Mouse (Mus musculus) heart, embryonic 14.5 days (tissue): ENCODE data around the gene Plcl1. TPM values are rescaled to one million over a fixed set of nuclear protein-coding genes. Genes with fewer than 3 reads are reported as not detected.

Experiments used
- ATAC-seq: fragments of 200-750 bp; cut with Nextera tagmentation; 2 replicates; pipeline ENCODE4 v1.8.0; 2017; ENCODE audit warnings: low read depth, moderate TSS enrichment; ENCODE audit not compliant: insufficient number of reproducible peaks, insufficient read depth, low FRiP score
- H3K27ac ChIP-seq, 2 experiments: fragments of 200-500 bp in 1 of 2; fragments of 300-500 bp in 1 of 2; sonication (generic) in 1 of 2; replicated peaks in 1 of 2; 2 replicates each; pipeline ENCODE4 v1.5.1; 2012 to 2014; ENCODE audit warnings: low read depth in 2 of 2, low read length in 2 of 2, control low read depth in 1 of 2, mild to moderate bottlenecking in 1 of 2, mixed read lengths in 1 of 2; ENCODE audit not compliant: control insufficient read depth in 1 of 2, insufficient read depth in 1 of 2
- H3K27me3 ChIP-seq: fragments of 300-500 bp; sonication (generic); 2 replicates; pipeline ENCODE4 v1.6.1; 2014; ENCODE audit warnings: mild to moderate bottlenecking, low read length, control low read depth; ENCODE audit not compliant: control insufficient read depth, insufficient read depth
- H3K36me3 ChIP-seq: fragments of 300-500 bp; sonication (generic); 2 replicates; pipeline ENCODE4 v1.6.1; 2014; ENCODE audit warnings: mild to moderate bottlenecking, control low read depth, low read length, mixed read lengths; ENCODE audit not compliant: control insufficient read depth, insufficient read depth
- H3K4me1 ChIP-seq, 2 experiments: fragments of 200-500 bp in 1 of 2; fragments of 300-500 bp in 1 of 2; sonication (generic) in 1 of 2; 2 replicates each; pipeline ENCODE4 v1.6.1; 2012 to 2014; ENCODE audit warnings: low read length in 2 of 2, control low read depth in 1 of 2, mixed read lengths in 1 of 2; ENCODE audit not compliant: control insufficient read depth in 2 of 2, insufficient read depth in 2 of 2
- H3K4me2 ChIP-seq: fragments of 300-500 bp; sonication (generic); 2 replicates; pipeline ENCODE4 v1.6.1; 2014; ENCODE audit warnings: mild to moderate bottlenecking, low read length
- H3K4me3 ChIP-seq, 2 experiments: fragments of 200-500 bp in 1 of 2; fragments of 300-500 bp in 1 of 2; sonication (generic) in 1 of 2; 2 replicates each; pipeline ENCODE4 v1.5.1; 2012 to 2014; ENCODE audit warnings: low read length in 2 of 2, mild to moderate bottlenecking in 2 of 2, control low read depth in 1 of 2, low read depth in 1 of 2, moderate library complexity in 1 of 2; ENCODE audit not compliant: control insufficient read depth in 1 of 2, insufficient read depth in 1 of 2
- H3K9ac ChIP-seq: fragments of 300-500 bp; sonication (generic); 2 replicates; pipeline ENCODE4 v1.6.1; 2014; ENCODE audit warnings: mild to moderate bottlenecking, low read length
- H3K9me3 ChIP-seq: fragments of 300-500 bp; sonication (generic); 2 replicates; pipeline ENCODE4 v1.6.1; 2016; ENCODE audit warnings: low read length, control low read depth; ENCODE audit not compliant: control insufficient read depth
- WGBS: fragments of 180-500 bp; shearing (Covaris S2); extraction: QIAGEN DNeasy Blood & Tissue Kit; methylation state at CpG from one replicate; pipeline ENCODE4 v1.1.7; 2014; 5-methylcytosine and 5-hydroxymethylcytosine counted together
- polyA plus RNA-seq: library from polyadenylated mRNA; unstranded; fragments of >200 nt; fragmentation: Nextera tagmentation; extraction: Ambion mirVana; gene quantifications from 2 replicates; pipeline ENCODE4 v1.2.1, GENCODE M21; 2014

The Plcl1 gene
- polyA plus RNA-seq, 1 experiment from 2014 or later, result 1.2 TPM

GRCm38 (mm10) chr1:55585441-55585840 lies 179.7 kb downstream of the Plcl1 start:
- 79% methylated on average over 4 of the region's 4 CpGs for WGBS
- Histone ChIP-seq H3K4me3 (no peak overlapping the region), H3K9me3 (no peaks in the 10 kb centered on the region), H3K27ac (no peak overlapping the region), H3K27me3 (no peaks in the 10 kb centered on the region), H3K4me2 (no peak overlapping the region), H3K9ac (no peak overlapping the region), H3K4me1 (no peaks in the 10 kb centered on the region; a peak in 1 of 4 replicates), H3K36me3 (no peaks in the 10 kb centered on the region)
- no peak for ATAC-seq

DNA sequence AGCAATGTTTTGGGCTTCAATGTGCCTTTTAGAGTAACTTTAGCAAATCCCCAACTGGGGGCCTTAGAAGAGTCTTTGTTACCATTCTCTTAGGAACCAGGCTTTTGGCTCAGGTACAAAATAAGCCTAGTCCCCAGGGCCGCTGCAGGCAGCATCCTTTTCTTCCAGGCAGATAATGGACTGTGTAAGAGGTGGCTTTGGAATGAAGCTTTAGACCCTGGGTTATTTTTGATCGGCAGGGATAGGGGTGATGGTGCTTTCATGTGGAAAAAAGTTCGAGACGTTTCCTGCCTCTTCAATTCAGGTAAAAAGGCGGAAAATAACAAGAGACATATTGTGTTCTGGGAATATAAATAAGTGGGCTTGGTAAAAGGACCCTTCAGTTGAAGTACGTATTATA lies 182.4 kb downstream of the Plcl1 start:
- no peak for ATAC-seq
- no peaks in the 10 kb centered on the region; a peak in 1 of 4 replicates for H3K4me1 ChIP-seq
- no peak overlapping the region for H3K9ac ChIP-seq
- no peak overlapping the region for H3K27ac ChIP-seq
- H3K36me3 ChIP-seq, result no peaks in the 10 kb centered on the region
- WGBS, result 64% methylated on average over 6 of the region's 6 CpGs
- H3K9me3 ChIP-seq, result no peaks in the 10 kb centered on the region
- H3K4me2 ChIP-seq, result no peak overlapping the region
- no peaks in the 10 kb centered on the region for H3K27me3 ChIP-seq
- no peak overlapping the region for H3K4me3 ChIP-seq

DNA sequence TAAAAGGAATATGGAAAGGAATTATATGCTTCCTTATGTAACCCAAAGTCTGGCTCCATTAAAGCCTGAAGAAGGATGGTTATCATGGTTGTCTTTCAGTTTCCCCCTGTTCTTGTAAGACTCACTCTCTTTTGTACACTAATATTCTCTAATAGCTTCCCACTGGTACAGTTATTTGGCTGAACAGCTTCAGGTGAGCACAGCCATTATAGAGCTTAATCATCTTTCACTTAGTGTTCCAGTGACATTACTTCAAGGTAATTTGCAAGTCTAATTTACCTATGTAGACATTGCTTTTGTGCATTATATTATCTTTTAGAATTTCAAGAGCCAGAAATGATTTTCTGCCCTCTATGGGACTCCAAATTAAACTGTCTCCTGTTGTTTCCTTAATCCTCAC lies 184.3 kb downstream of the Plcl1 start:
- H3K9ac ChIP-seq, result no peak overlapping the region
- H3K9me3 ChIP-seq, result no peaks in the 10 kb centered on the region
- no peak overlapping the region for H3K27ac ChIP-seq
- H3K4me1 ChIP-seq, result no peaks in the 10 kb centered on the region; a peak in 1 of 4 replicates
- no peak overlapping the region for H3K4me3 ChIP-seq
- no peak overlapping the region for H3K4me2 ChIP-seq
- no peaks in the 10 kb centered on the region for H3K27me3 ChIP-seq
- no peak for ATAC-seq
- no peaks in the 10 kb centered on the region for H3K36me3 ChIP-seq

GRCm38 (mm10) chr1:55600496-55600895 lies 194.8 kb downstream of the Plcl1 start:
- no peaks in the 10 kb centered on the region for H3K36me3 ChIP-seq
- H3K4me1 ChIP-seq, result no peaks in the 10 kb centered on the region
- H3K4me2 ChIP-seq, result no peak overlapping the region
- H3K27ac ChIP-seq, result no peak overlapping the region
- no peaks in the 10 kb centered on the region for H3K27me3 ChIP-seq
- ATAC-seq, result no peak
- H3K9ac ChIP-seq, result no peak overlapping the region
- no peaks in the 10 kb centered on the region for H3K9me3 ChIP-seq
- H3K4me3 ChIP-seq, result no peak overlapping the region
- 47% methylated on average over 1 of the region's 1 CpGs for WGBS

- WGBS, result 90% methylated on average over 4 of the region's 4 CpGs
- Histone ChIP-seq H3K4me1 (no peaks in the 10 kb centered on the region), H3K9me3 (no peaks in the 10 kb centered on the region), H3K27me3 (no peaks in the 10 kb centered on the region), H3K27ac (no peak overlapping the region), H3K36me3 (no peaks in the 10 kb centered on the region), H3K4me2 (no peak overlapping the region), H3K9ac (no peak overlapping the region), H3K4me3 (no peak overlapping the region)
- ATAC-seq, result no peak
These were observed 198.9 kb downstream of the Plcl1 start for GRCm38 (mm10) chr1:55604593-55604992.

GRCm38 (mm10) chr1:55605450-55605849 lies 199.7 kb downstream of the Plcl1 start:
- Histone ChIP-seq H3K4me2 (no peak overlapping the region), H3K4me1 (no peaks in the 10 kb centered on the region), H3K27ac (no peak overlapping the region), H3K36me3 (no peaks in the 10 kb centered on the region), H3K27me3 (no peaks in the 10 kb centered on the region), H3K9me3 (no peaks in the 10 kb centered on the region), H3K9ac (no peak overlapping the region), H3K4me3 (no peak overlapping the region)
- 80% methylated on average over 4 of the region's 4 CpGs for WGBS
- ATAC-seq, result no peak

- H3K36me3 ChIP-seq, result no peaks in the 10 kb centered on the region
- H3K4me3 ChIP-seq, result no peak overlapping the region
- H3K4me2 ChIP-seq, result no peak overlapping the region
- no peaks in the 10 kb centered on the region for H3K9me3 ChIP-seq
- no peak overlapping the region for H3K9ac ChIP-seq
- H3K4me1 ChIP-seq, result no peaks in the 10 kb centered on the region
- no peaks in the 10 kb centered on the region for H3K27me3 ChIP-seq
- no peak for ATAC-seq
- WGBS, result 85% methylated on average over 2 of the region's 2 CpGs
- no peak overlapping the region for H3K27ac ChIP-seq
These were observed 200.2 kb downstream of the Plcl1 start for GRCm38 (mm10) chr1:55605956-55606355.

DNA sequence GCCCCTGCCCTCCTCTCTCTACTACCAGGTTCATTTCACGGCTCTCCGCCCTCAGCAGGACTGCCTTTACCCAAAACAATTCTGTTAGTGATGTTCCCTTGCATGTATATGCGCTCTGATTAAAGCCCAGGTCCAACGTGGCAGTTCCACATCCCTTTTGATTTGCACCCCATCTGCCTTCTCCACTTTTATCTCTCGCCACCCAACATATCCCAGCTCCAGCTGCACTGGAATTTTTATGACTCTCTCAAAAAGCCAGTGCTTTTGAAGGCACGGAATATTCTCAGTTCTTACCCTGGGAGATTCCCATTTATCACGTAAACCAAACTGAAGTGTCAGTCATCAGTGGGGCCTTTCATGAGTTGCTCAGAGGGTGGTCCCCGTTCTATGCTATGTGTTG lies 200.7 kb downstream of the Plcl1 start:
- Histone ChIP-seq H3K27me3 (no peaks in the 10 kb centered on the region), H3K9me3 (no peaks in the 10 kb centered on the region), H3K4me2 (no peak overlapping the region), H3K36me3 (no peaks in the 10 kb centered on the region), H3K27ac (no peak overlapping the region), H3K4me3 (no peak overlapping the region), H3K9ac (no peak overlapping the region), H3K4me1 (no peaks in the 10 kb centered on the region)
- WGBS, result 68% methylated on average over 8 of the region's 8 CpGs
- ATAC-seq, result no peak
